Mouse (Mus musculus): ENCODE data around the gene Rybp. TPM values are rescaled to one million over a fixed set of nuclear protein-coding genes. Genes with fewer than 3 reads are reported as not detected.

The Rybp gene
- polyA plus RNA-seq, 1 experiment from 2014 or later: 16.7 TPM

DNA sequence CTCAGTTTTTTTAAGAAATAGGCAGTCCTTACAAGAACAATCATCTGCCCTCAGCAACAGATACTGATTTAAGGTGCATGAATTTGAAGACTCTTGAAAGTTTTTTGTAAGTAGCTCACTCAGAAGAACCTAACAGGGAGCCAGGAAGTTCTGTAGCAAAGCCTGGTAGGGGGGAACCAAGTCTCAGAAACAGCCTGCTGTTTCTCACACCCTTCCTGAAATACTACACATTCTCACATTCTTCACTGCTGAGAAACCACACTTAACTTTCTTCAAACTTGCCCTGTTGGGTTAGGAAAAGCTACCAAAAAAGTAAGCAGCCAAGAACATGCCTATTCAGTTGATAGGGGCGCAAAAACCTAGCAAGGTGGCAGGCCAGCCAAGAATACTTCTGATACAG, 32.6 kb downstream of the Rybp start:
- H3K4me1 ChIP-seq (ENCODE audit: control insufficient read depth, insufficient read depth, low read length): peaks cover 8% of the 10 kb centered on the region; the same call in 1 of the 2 replicates
- H3K9ac ChIP-seq (ENCODE audit: low read length): no peak overlapping the region
- no peak overlapping the region for H3K27ac ChIP-seq (ENCODE audit: low read depth, low read length)
- ATAC-seq (no peak), DNase-seq (ENCODE audit: low spot score) (no peak)
- no peaks in the 10 kb centered on the region for H3K9me3 ChIP-seq (replicated peaks; ENCODE audit: control insufficient read depth, low read length)
- H3K4me3 ChIP-seq (ENCODE audit: low read depth, low read length): no peak overlapping the region
- 81% methylated on average over 1 of the region's 1 CpGs for WGBS
- no peaks in the 10 kb centered on the region for H3K27me3 ChIP-seq (replicated peaks; ENCODE audit: control insufficient read depth, insufficient read depth, low read length)
- no peak overlapping the region for H3K4me2 ChIP-seq (ENCODE audit: low read length)
- H3K36me3 ChIP-seq (ENCODE audit: control insufficient read depth, insufficient read depth, low read length): no peaks in the 10 kb centered on the region

DNA sequence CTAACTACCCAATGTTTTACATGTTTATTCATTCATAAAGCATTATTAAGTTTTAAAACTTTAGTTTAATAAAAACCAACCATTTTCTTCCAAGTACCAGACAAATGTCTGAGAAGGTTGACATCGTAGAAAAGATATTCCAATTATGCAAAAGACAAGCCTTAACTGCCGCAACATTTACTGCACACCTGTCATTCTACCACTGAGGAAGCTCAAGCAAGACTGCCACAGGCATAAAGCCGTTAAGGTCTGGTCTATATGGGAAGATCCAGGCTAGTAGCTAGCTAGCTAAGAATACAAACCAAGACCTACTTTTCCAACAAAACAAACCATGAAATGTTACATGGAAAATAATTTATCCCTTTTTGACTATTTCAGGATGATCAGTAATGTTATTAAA, 42.8 kb downstream of the Rybp start:
- Histone ChIP-seq H3K27ac (ENCODE audit: low read depth, low read length) (no peak overlapping the region), H3K27me3 (replicated peaks; ENCODE audit: control insufficient read depth, insufficient read depth, low read length) (no peaks in the 10 kb centered on the region), H3K4me2 (ENCODE audit: low read length) (no peak overlapping the region), H3K4me3 (ENCODE audit: low read depth, low read length) (no peak overlapping the region), H3K4me1 (ENCODE audit: control insufficient read depth, insufficient read depth, low read length) (peaks cover 4% of the 10 kb centered on the region; the same call in 1 of the 2 replicates), H3K36me3 (ENCODE audit: control insufficient read depth, insufficient read depth, low read length) (no peaks in the 10 kb centered on the region), H3K9me3 (replicated peaks; ENCODE audit: control insufficient read depth, low read length) (no peaks in the 10 kb centered on the region), H3K9ac (ENCODE audit: low read length) (no peak overlapping the region)
- ATAC-seq (no peak), DNase-seq (ENCODE audit: low spot score) (no peak)
- 64% methylated on average over 3 of the region's 3 CpGs for WGBS

- H3K27me3 ChIP-seq (replicated peaks; ENCODE audit: control insufficient read depth, insufficient read depth, low read length): no peaks in the 10 kb centered on the region
- peaks cover 20% of the 10 kb centered on the region for H3K4me1 ChIP-seq (ENCODE audit: control insufficient read depth, insufficient read depth, low read length)
- H3K9ac ChIP-seq (ENCODE audit: low read length): no peak overlapping the region
- no peak overlapping the region for H3K4me3 ChIP-seq (ENCODE audit: low read depth, low read length)
- DNase-seq (ENCODE audit: low spot score): no peak
- H3K27ac ChIP-seq (ENCODE audit: low read depth, low read length): no peak overlapping the region
- no peak for ATAC-seq
- no peaks in the 10 kb centered on the region for H3K9me3 ChIP-seq (replicated peaks; ENCODE audit: control insufficient read depth, low read length)
- 0 out of 2 replicates have a peak, but pooled peaks cover 2% of the 10 kb centered on the region for H3K36me3 ChIP-seq (ENCODE audit: control insufficient read depth, insufficient read depth, low read length)
- H3K4me2 ChIP-seq (ENCODE audit: low read length): no peak overlapping the region
Observed at GRCm38 (mm10) chr6:100235036-100235435, 52.2 kb downstream of the Rybp start.

DNA sequence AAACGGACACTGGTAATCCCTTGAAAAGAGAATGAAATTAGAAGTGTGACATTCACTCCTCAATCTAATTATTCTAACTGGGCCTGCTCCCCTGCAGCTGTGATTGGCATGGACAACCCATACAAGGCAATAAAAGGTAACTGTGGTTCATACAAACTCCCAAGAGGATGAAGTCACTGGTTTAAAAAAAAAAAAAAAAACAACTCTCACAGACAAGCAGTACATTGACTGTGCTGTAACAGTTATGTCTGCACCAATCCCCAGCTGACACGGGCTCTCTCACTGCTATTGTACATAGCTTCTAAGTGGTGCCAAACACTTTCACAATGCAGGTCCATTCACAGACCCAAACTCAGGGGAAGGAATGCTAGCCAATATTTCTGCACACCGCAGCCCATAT, 53.8 kb downstream of the Rybp start:
- Histone ChIP-seq H3K36me3 (ENCODE audit: control insufficient read depth, insufficient read depth, low read length) (0 out of 2 replicates have a peak, but pooled peaks cover 2% of the 10 kb centered on the region), H3K27me3 (replicated peaks; ENCODE audit: control insufficient read depth, insufficient read depth, low read length) (no peaks in the 10 kb centered on the region), H3K4me3 (ENCODE audit: low read depth, low read length) (no peak overlapping the region), H3K4me2 (ENCODE audit: low read length) (no peak overlapping the region), H3K9ac (ENCODE audit: low read length) (no peak overlapping the region), H3K9me3 (replicated peaks; ENCODE audit: control insufficient read depth, low read length) (no peaks in the 10 kb centered on the region), H3K4me1 (ENCODE audit: control insufficient read depth, insufficient read depth, low read length) (peaks cover 20% of the 10 kb centered on the region), H3K27ac (ENCODE audit: low read depth, low read length) (0 out of 2 replicates have a peak overlapping the region, but pooled peaks have one; percentile 21)
- DNase-seq (ENCODE audit: low spot score) (peak; percentile 82), ATAC-seq (peak; percentile 89)
- WGBS: 8% methylated on average over 3 of the region's 3 CpGs

- H3K27me3 ChIP-seq (replicated peaks; ENCODE audit: control insufficient read depth, insufficient read depth, low read length): no peaks in the 10 kb centered on the region
- 14% methylated on average over 4 of the region's 4 CpGs for WGBS
- no peak overlapping the region for H3K9ac ChIP-seq (ENCODE audit: low read length)
- H3K4me3 ChIP-seq (ENCODE audit: low read depth, low read length): no peak overlapping the region
- DNase-seq (ENCODE audit: low spot score) (no peak), ATAC-seq (peak; percentile 22)
- no peak overlapping the region for H3K27ac ChIP-seq (ENCODE audit: low read depth, low read length)
- H3K4me1 ChIP-seq (ENCODE audit: control insufficient read depth, insufficient read depth, low read length): peaks cover 20% of the 10 kb centered on the region
- H3K9me3 ChIP-seq (replicated peaks; ENCODE audit: control insufficient read depth, low read length): no peaks in the 10 kb centered on the region
- peaks cover 4% of the 10 kb centered on the region; the same call in 1 of the 2 replicates for H3K36me3 ChIP-seq (ENCODE audit: control insufficient read depth, insufficient read depth, low read length)
- H3K4me2 ChIP-seq (ENCODE audit: low read length): no peak overlapping the region
Observed at GRCm38 (mm10) chr6:100233061-100233460, 54.2 kb downstream of the Rybp start.

- H3K27ac ChIP-seq (ENCODE audit: low read depth, low read length): no peak overlapping the region
- H3K4me1 ChIP-seq (ENCODE audit: control insufficient read depth, insufficient read depth, low read length): no peaks in the 10 kb centered on the region
- WGBS: 76% methylated on average over 2 of the region's 2 CpGs
- ATAC-seq (no peak), DNase-seq (ENCODE audit: low spot score) (no peak)
- no peak overlapping the region for H3K9ac ChIP-seq (ENCODE audit: low read length)
- H3K4me3 ChIP-seq (ENCODE audit: low read depth, low read length): no peak overlapping the region
- no peaks in the 10 kb centered on the region for H3K9me3 ChIP-seq (replicated peaks; ENCODE audit: control insufficient read depth, low read length)
- H3K4me2 ChIP-seq (ENCODE audit: low read length): no peak overlapping the region
- peaks cover 9% of the 10 kb centered on the region; the same call in 1 of the 2 replicates for H3K36me3 ChIP-seq (ENCODE audit: control insufficient read depth, insufficient read depth, low read length)
- no peaks in the 10 kb centered on the region for H3K27me3 ChIP-seq (replicated peaks; ENCODE audit: control insufficient read depth, insufficient read depth, low read length)
Observed at GRCm38 (mm10) chr6:100226204-100226603, 61.1 kb downstream of the Rybp start.

GRCm38 (mm10) chr6:100223932-100224331, 63.4 kb downstream of the Rybp start:
- ATAC-seq: no peak
- 91% methylated on average over 6 of the region's 6 CpGs for WGBS
- Histone ChIP-seq H3K9me3 (replicated peaks; ENCODE audit: control insufficient read depth, low read length) (no peaks in the 10 kb centered on the region), H3K4me3 (ENCODE audit: low read depth, low read length) (no peak overlapping the region), H3K4me2 (ENCODE audit: low read length) (no peak overlapping the region), H3K4me1 (ENCODE audit: control insufficient read depth, insufficient read depth, low read length) (peaks cover 7% of the 10 kb centered on the region), H3K9ac (ENCODE audit: low read length) (no peak overlapping the region), H3K27me3 (replicated peaks; ENCODE audit: control insufficient read depth, insufficient read depth, low read length) (no peaks in the 10 kb centered on the region), H3K27ac (ENCODE audit: low read depth, low read length) (no peak overlapping the region), H3K36me3 (ENCODE audit: control insufficient read depth, insufficient read depth, low read length) (peaks cover 9% of the 10 kb centered on the region; the same call in 1 of the 2 replicates)
- no peak for DNase-seq (ENCODE audit: low spot score)

DNA sequence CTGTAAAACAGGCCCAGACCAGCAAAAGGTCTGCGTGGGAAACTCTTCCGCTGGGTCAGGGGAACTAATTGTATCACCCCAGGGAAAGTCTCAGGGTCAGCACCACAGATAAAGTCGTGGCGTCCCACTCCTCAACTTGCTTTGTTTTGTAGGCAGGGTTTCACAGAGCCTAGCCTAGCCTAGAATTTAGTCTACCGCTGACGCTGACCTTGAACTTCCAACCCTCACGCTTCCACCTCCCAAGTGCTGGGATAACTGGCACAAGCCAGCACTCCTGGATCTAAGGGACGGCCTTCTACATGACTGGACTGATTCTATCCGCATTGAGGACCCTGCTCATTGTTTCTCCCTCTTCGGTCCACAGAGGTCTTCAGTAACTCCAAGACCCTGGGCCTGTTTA, 63.9 kb downstream of the Rybp start:
- no peak overlapping the region for H3K27ac ChIP-seq (ENCODE audit: low read depth, low read length)
- 91% methylated on average over 10 of the region's 10 CpGs for WGBS
- peaks cover 9% of the 10 kb centered on the region; the same call in 1 of the 2 replicates for H3K36me3 ChIP-seq (ENCODE audit: control insufficient read depth, insufficient read depth, low read length)
- H3K9me3 ChIP-seq (replicated peaks; ENCODE audit: control insufficient read depth, low read length): no peaks in the 10 kb centered on the region
- H3K4me3 ChIP-seq (ENCODE audit: low read depth, low read length): no peak overlapping the region
- H3K9ac ChIP-seq (ENCODE audit: low read length): no peak overlapping the region
- peaks cover 12% of the 10 kb centered on the region for H3K4me1 ChIP-seq (ENCODE audit: control insufficient read depth, insufficient read depth, low read length)
- H3K4me2 ChIP-seq (ENCODE audit: low read length): no peak overlapping the region
- H3K27me3 ChIP-seq (replicated peaks; ENCODE audit: control insufficient read depth, insufficient read depth, low read length): no peaks in the 10 kb centered on the region
- DNase-seq (ENCODE audit: low spot score) (no peak), ATAC-seq (no peak)

DNA sequence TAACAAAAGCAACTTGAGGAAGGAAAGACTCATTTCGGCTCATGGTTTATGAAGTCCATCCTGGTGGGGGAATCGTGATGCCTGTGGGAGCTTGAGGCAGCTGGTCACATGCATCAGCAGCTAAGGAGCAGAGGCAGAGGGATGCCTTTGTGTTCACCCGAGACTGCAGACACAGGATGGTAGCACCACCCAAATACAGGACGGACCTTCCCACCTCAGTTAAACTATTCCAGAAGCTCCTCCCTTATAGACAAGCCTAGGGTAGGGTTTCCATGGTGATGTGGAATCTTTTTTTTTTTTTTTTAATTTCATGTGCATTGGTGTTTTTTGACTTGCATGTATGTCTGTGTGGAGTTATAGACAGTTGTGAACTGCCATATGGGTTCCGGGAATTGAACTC, 64.4 kb downstream of the Rybp start:
- H3K4me2 ChIP-seq (ENCODE audit: low read length): no peak overlapping the region
- H3K4me3 ChIP-seq (ENCODE audit: low read depth, low read length): no peak overlapping the region
- no peak for DNase-seq (ENCODE audit: low spot score)
- H3K9me3 ChIP-seq (replicated peaks; ENCODE audit: control insufficient read depth, low read length): no peaks in the 10 kb centered on the region
- 87% methylated on average over 5 of the region's 5 CpGs for WGBS
- H3K4me1 ChIP-seq (ENCODE audit: control insufficient read depth, insufficient read depth, low read length): peaks cover 14% of the 10 kb centered on the region
- no peak overlapping the region for H3K9ac ChIP-seq (ENCODE audit: low read length)
- no peak overlapping the region for H3K27ac ChIP-seq (ENCODE audit: low read depth, low read length)
- H3K36me3 ChIP-seq (ENCODE audit: control insufficient read depth, insufficient read depth, low read length): peaks cover 6% of the 10 kb centered on the region; the same call in 1 of the 2 replicates
- no peak for ATAC-seq
- no peaks in the 10 kb centered on the region for H3K27me3 ChIP-seq (replicated peaks; ENCODE audit: control insufficient read depth, insufficient read depth, low read length)
